Mouse (Mus musculus): ENCODE results near the gene Dnaaf1. TPM values are rescaled to one million over a fixed set of nuclear protein-coding genes. Genes with fewer than 3 reads are reported as not detected.

Dnaaf1 gene
- polyA plus RNA-seq, 1 experiment from 2014 or later = 0.48 TPM

- no peak for ATAC-seq (ENCODE audit: low read depth)
- H3K27me3 ChIP-seq (ENCODE audit: control insufficient read depth, insufficient read depth, low read length) = no peaks in the 10 kb centered on the region
- H3K27ac ChIP-seq (ENCODE audit: low read depth, low read length) = no peak within 1 kb of the TSS
- 81% methylated on average over 26 of the region's 26 CpGs for WGBS
- H3K9me3 ChIP-seq (ENCODE audit: control insufficient read depth, low read length) = no peaks in the 10 kb centered on the region
- no peak within 1 kb of the TSS for H3K4me3 ChIP-seq (ENCODE audit: low read depth, low read length)
- H3K4me2 ChIP-seq (ENCODE audit: low read depth, low read length) = no peak within 1 kb of the TSS
- no peak within 1 kb of the TSS for H3K9ac ChIP-seq (replicated peaks; ENCODE audit: low read depth, low read length)
- no peaks in the 10 kb centered on the region for H3K4me1 ChIP-seq (ENCODE audit: control insufficient read depth, insufficient read depth, low read length)
- no peaks in the 10 kb centered on the region for H3K36me3 ChIP-seq (ENCODE audit: control insufficient read depth, insufficient read depth, low read length)
Observed at GRCm38 (mm10) chr8:119612471-119612870, 37.4 kb downstream of the Dnaaf1 start, which contains the start of gene Adad2. TSS of gene Adad2 (plus strand) at chr8:119612747.

- Histone ChIP-seq H3K27ac (ENCODE audit: low read depth, low read length) (no peak overlapping the region), H3K4me2 (ENCODE audit: low read depth, low read length) (no peak overlapping the region), H3K27me3 (ENCODE audit: control insufficient read depth, insufficient read depth, low read length) (no peaks in the 10 kb centered on the region), H3K9me3 (ENCODE audit: control insufficient read depth, low read length) (no peaks in the 10 kb centered on the region), H3K4me1 (ENCODE audit: control insufficient read depth, insufficient read depth, low read length) (no peaks in the 10 kb centered on the region), H3K4me3 (ENCODE audit: low read depth, low read length) (no peak overlapping the region), H3K9ac (replicated peaks; ENCODE audit: low read depth, low read length) (no peak overlapping the region), H3K36me3 (ENCODE audit: control insufficient read depth, insufficient read depth, low read length) (no peaks in the 10 kb centered on the region)
- no peak for ATAC-seq (ENCODE audit: low read depth)
- 82% methylated on average over 14 of the region's 14 CpGs for WGBS
Observed at GRCm38 (mm10) chr8:119615096-119615495, 40.1 kb downstream of the Dnaaf1 start.

- Histone ChIP-seq H3K4me3 (ENCODE audit: low read depth, low read length) (no peak overlapping the region), H3K4me1 (ENCODE audit: control insufficient read depth, insufficient read depth, low read length) (no peaks in the 10 kb centered on the region), H3K4me2 (ENCODE audit: low read depth, low read length) (no peak overlapping the region), H3K36me3 (ENCODE audit: control insufficient read depth, insufficient read depth, low read length) (no peaks in the 10 kb centered on the region), H3K27me3 (ENCODE audit: control insufficient read depth, insufficient read depth, low read length) (no peaks in the 10 kb centered on the region), H3K9me3 (ENCODE audit: control insufficient read depth, low read length) (no peaks in the 10 kb centered on the region), H3K27ac (ENCODE audit: low read depth, low read length) (no peak overlapping the region), H3K9ac (replicated peaks; ENCODE audit: low read depth, low read length) (no peak overlapping the region)
- ATAC-seq (ENCODE audit: low read depth) = no peak
- WGBS = 79% methylated on average over 7 of the region's 7 CpGs
Observed at GRCm38 (mm10) chr8:119616358-119616757, 41.3 kb downstream of the Dnaaf1 start.

GRCm38 (mm10) chr8:119616811-119617210 is 41.8 kb downstream of the Dnaaf1 start:
- Histone ChIP-seq H3K4me3 (ENCODE audit: low read depth, low read length) (no peak overlapping the region), H3K4me1 (ENCODE audit: control insufficient read depth, insufficient read depth, low read length) (no peaks in the 10 kb centered on the region)
- WGBS = 84% methylated on average over 4 of the region's 4 CpGs

GRCm38 (mm10) chr8:119617586-119617985 is 42.6 kb downstream of the Dnaaf1 start:
- WGBS = 98% methylated on average over 5 of the region's 5 CpGs
- ATAC-seq (ENCODE audit: low read depth) = no peak

More at GRCm38 (mm10) chr8:119616811-119617210, 41.8 kb downstream of the Dnaaf1 start:
- Histone ChIP-seq H3K9me3 (ENCODE audit: control insufficient read depth, low read length) (no peaks in the 10 kb centered on the region), H3K27ac (ENCODE audit: low read depth, low read length) (no peak overlapping the region), H3K27me3 (ENCODE audit: control insufficient read depth, insufficient read depth, low read length) (no peaks in the 10 kb centered on the region), H3K4me2 (ENCODE audit: low read depth, low read length) (no peak overlapping the region), H3K36me3 (ENCODE audit: control insufficient read depth, insufficient read depth, low read length) (no peaks in the 10 kb centered on the region), H3K9ac (replicated peaks; ENCODE audit: low read depth, low read length) (no peak overlapping the region)
- ATAC-seq (ENCODE audit: low read depth) = no peak

GRCm38 (mm10) chr8:119618887-119619286 is 43.9 kb downstream of the Dnaaf1 start:
- Histone ChIP-seq H3K4me2 (ENCODE audit: low read depth, low read length) (no peak overlapping the region), H3K27ac (ENCODE audit: low read depth, low read length) (no peak overlapping the region), H3K9me3 (ENCODE audit: control insufficient read depth, low read length) (no peaks in the 10 kb centered on the region), H3K4me3 (ENCODE audit: low read depth, low read length) (no peak overlapping the region), H3K9ac (replicated peaks; ENCODE audit: low read depth, low read length) (no peak overlapping the region), H3K4me1 (ENCODE audit: control insufficient read depth, insufficient read depth, low read length) (no peaks in the 10 kb centered on the region), H3K27me3 (ENCODE audit: control insufficient read depth, insufficient read depth, low read length) (no peaks in the 10 kb centered on the region), H3K36me3 (ENCODE audit: control insufficient read depth, insufficient read depth, low read length) (no peaks in the 10 kb centered on the region)
- no peak for ATAC-seq (ENCODE audit: low read depth)
- WGBS = 79% methylated on average over 5 of the region's 5 CpGs

More at GRCm38 (mm10) chr8:119617586-119617985, 42.6 kb downstream of the Dnaaf1 start:
- Histone ChIP-seq H3K27ac (ENCODE audit: low read depth, low read length) (no peak overlapping the region), H3K36me3 (ENCODE audit: control insufficient read depth, insufficient read depth, low read length) (no peaks in the 10 kb centered on the region), H3K9ac (replicated peaks; ENCODE audit: low read depth, low read length) (no peak overlapping the region), H3K4me3 (ENCODE audit: low read depth, low read length) (no peak overlapping the region), H3K27me3 (ENCODE audit: control insufficient read depth, insufficient read depth, low read length) (no peaks in the 10 kb centered on the region), H3K4me1 (ENCODE audit: control insufficient read depth, insufficient read depth, low read length) (no peaks in the 10 kb centered on the region), H3K9me3 (ENCODE audit: control insufficient read depth, low read length) (no peaks in the 10 kb centered on the region), H3K4me2 (ENCODE audit: low read depth, low read length) (no peak overlapping the region)

GRCm38 (mm10) chr8:119620116-119620840 is 45.2 kb downstream of the Dnaaf1 start:
- H3K27me3 ChIP-seq (ENCODE audit: control insufficient read depth, insufficient read depth, low read length) = no peaks in the 10 kb centered on the region
- H3K4me2 ChIP-seq (ENCODE audit: low read depth, low read length) = no peak overlapping the region
- no peaks in the 10 kb centered on the region for H3K36me3 ChIP-seq (ENCODE audit: control insufficient read depth, insufficient read depth, low read length)
- no peaks in the 10 kb centered on the region for H3K9me3 ChIP-seq (ENCODE audit: control insufficient read depth, low read length)
- WGBS = 73% methylated on average over 6 of the region's 6 CpGs
- ATAC-seq (ENCODE audit: low read depth) = no peak
- H3K9ac ChIP-seq (replicated peaks; ENCODE audit: low read depth, low read length) = no peak overlapping the region
- H3K4me1 ChIP-seq (ENCODE audit: control insufficient read depth, insufficient read depth, low read length) = no peaks in the 10 kb centered on the region
- no peak overlapping the region for H3K27ac ChIP-seq (ENCODE audit: low read depth, low read length)
- H3K4me3 ChIP-seq (ENCODE audit: low read depth, low read length) = no peak overlapping the region

GRCm38 (mm10) chr8:119620848-119621465 is 45.9 kb downstream of the Dnaaf1 start:
- H3K9me3 ChIP-seq (ENCODE audit: control insufficient read depth, low read length) = no peaks in the 10 kb centered on the region
- no peak for ATAC-seq (ENCODE audit: low read depth)
- no peaks in the 10 kb centered on the region for H3K36me3 ChIP-seq (ENCODE audit: control insufficient read depth, insufficient read depth, low read length)
- no peak overlapping the region for H3K4me2 ChIP-seq (ENCODE audit: low read depth, low read length)
- 89% methylated on average over 14 of the region's 14 CpGs for WGBS
- H3K4me1 ChIP-seq (ENCODE audit: control insufficient read depth, insufficient read depth, low read length) = no peaks in the 10 kb centered on the region
- H3K27me3 ChIP-seq (ENCODE audit: control insufficient read depth, insufficient read depth, low read length) = no peaks in the 10 kb centered on the region
- H3K4me3 ChIP-seq (ENCODE audit: low read depth, low read length) = no peak overlapping the region
- H3K9ac ChIP-seq (replicated peaks; ENCODE audit: low read depth, low read length) = no peak overlapping the region
- no peak overlapping the region for H3K27ac ChIP-seq (ENCODE audit: low read depth, low read length)

GRCm38 (mm10) chr8:119622555-119622954 is 47.5 kb downstream of the Dnaaf1 start:
- Histone ChIP-seq H3K4me3 (ENCODE audit: low read depth, low read length) (no peak overlapping the region), H3K4me2 (ENCODE audit: low read depth, low read length) (no peak overlapping the region), H3K36me3 (ENCODE audit: control insufficient read depth, insufficient read depth, low read length) (no peaks in the 10 kb centered on the region), H3K9ac (replicated peaks; ENCODE audit: low read depth, low read length) (no peak overlapping the region), H3K27me3 (ENCODE audit: control insufficient read depth, insufficient read depth, low read length) (no peaks in the 10 kb centered on the region), H3K4me1 (ENCODE audit: control insufficient read depth, insufficient read depth, low read length) (no peaks in the 10 kb centered on the region), H3K9me3 (ENCODE audit: control insufficient read depth, low read length) (no peaks in the 10 kb centered on the region), H3K27ac (ENCODE audit: low read depth, low read length) (no peak overlapping the region)
- no peak for ATAC-seq (ENCODE audit: low read depth)
- WGBS = 57% methylated on average over 4 of the region's 4 CpGs
